Mouse (Mus musculus): Measurements from ENCODE around the gene Grin3b. TPM values are rescaled to one million over a fixed set of nuclear protein-coding genes. Genes with fewer than 3 reads are reported as not detected.

Grin3b gene
- polyA plus RNA-seq, 1 experiment from 2014 or later = 0.14 TPM

DNA sequence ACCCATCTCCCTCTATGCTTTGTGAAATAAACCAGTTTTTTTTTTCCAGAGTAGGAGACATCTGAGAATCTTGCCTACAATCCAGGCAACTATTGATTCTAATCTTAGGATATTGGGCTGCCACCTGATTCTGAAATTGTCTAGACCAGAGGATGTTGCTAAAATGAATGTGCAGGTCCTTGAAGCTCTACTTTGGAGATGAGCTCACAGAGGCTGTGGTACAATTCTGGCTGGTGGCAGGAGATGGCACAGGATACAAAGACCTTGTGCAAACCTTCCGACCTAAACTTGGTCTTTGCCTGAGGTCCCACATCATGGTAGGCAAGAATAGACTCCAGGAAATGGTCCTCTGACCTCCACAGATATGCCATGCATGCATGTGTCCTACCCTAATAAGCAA, 25.1 kb downstream of the Grin3b start:
- ATAC-seq (replicated peaks; ENCODE audit: low FRiP score) (no peak), DNase-seq (ENCODE audit: low spot score) (no peak)
- Histone ChIP-seq H3K4me1 (replicated peaks; ENCODE audit: control insufficient read depth, insufficient read depth, low read length) (peaks cover 19% of the 10 kb centered on the region), H3K27me3 (replicated peaks; ENCODE audit: control insufficient read depth, insufficient read depth, low read length) (no peaks in the 10 kb centered on the region; the same call in 1 of the 2 replicates), H3K4me2 (peak overlapping the region; percentile 89), H3K9ac (ENCODE audit: low read depth, low read length) (peak overlapping the region; percentile 27; the same call in 1 of the 2 replicates), H3K36me3 (ENCODE audit: control insufficient read depth, insufficient read depth, low read length) (peaks cover 32% of the 10 kb centered on the region), H3K27ac (ENCODE audit: low read depth, low read length) (no peak overlapping the region; the same call in 1 of the 2 replicates), H3K4me3 (ENCODE audit: low read depth, low read length) (peak overlapping the region; percentile 66; the same call in 1 of the 2 replicates), H3K9me3 (ENCODE audit: control insufficient read depth, low read length) (peaks cover 3% of the 10 kb centered on the region)
- WGBS = 54% methylated on average over 1 of the region's 1 CpGs

- Histone ChIP-seq H3K36me3 (ENCODE audit: control insufficient read depth, insufficient read depth, low read length) (peaks cover 28% of the 10 kb centered on the region), H3K4me1 (replicated peaks; ENCODE audit: control insufficient read depth, insufficient read depth, low read length) (peaks cover 21% of the 10 kb centered on the region), H3K27me3 (replicated peaks; ENCODE audit: control insufficient read depth, insufficient read depth, low read length) (no peaks in the 10 kb centered on the region; the same call in 1 of the 2 replicates), H3K27ac (ENCODE audit: low read depth, low read length) (peak within 1 kb of the TSS; percentile 80), H3K4me2 (peak within 1 kb of the TSS; percentile 89), H3K9ac (ENCODE audit: low read depth, low read length) (peak within 1 kb of the TSS; percentile 69), H3K9me3 (ENCODE audit: control insufficient read depth, low read length) (peaks cover 3% of the 10 kb centered on the region), H3K4me3 (ENCODE audit: low read depth, low read length) (peak within 1 kb of the TSS; percentile 66)
- under 1% methylated on average over 34 of the region's 34 CpGs for WGBS
- DNase-seq (ENCODE audit: low spot score) = peak; percentile 94
- ATAC-seq (replicated peaks; ENCODE audit: low FRiP score) = peak; percentile 89
Observed at GRCm38 (mm10) chr10:79996272-79997033, 25.9 kb downstream of the Grin3b start, which contains the start of gene Abca7. Abca7 (plus strand) TSS chr10:79996494.

DNA sequence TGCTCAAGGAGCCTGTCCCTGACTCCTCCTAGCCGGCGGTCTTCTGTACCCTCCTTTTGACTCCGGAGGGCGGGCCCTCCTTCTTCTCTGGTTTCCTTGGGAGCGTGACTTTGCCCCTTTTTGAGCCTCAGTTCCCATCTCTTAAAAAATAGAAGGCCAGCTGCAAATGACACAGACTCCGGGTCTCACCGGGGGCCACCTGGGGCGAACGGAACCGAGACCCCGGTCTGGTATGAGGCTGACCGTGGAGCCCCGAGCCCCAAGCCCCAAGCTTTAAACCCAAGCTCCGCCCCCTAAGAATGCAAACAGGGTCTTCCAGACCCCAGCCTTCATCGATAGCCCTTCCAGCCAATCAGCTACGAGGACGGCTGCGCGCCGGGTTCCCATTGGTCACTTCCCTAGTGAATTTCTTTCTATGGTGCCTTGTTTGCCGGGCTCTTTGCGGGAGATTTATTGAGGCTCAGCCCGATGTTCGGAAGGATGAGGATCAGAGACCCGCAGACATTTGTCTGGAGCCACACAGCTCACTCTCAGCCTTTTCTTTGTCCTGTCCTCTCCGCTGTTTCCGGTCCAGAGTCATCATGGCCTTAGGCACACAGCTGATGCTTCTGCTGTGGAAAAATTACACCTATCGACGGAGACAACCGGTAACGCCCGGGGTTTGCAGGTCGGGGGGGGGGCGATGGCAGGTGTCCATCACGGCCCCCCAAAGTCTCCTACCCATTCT, 26.7 kb downstream of the Grin3b start:
- H3K4me2 ChIP-seq = peak overlapping the region; percentile 89
- H3K9ac ChIP-seq (ENCODE audit: low read depth, low read length) = peak overlapping the region; percentile 69
- H3K4me1 ChIP-seq (replicated peaks; ENCODE audit: control insufficient read depth, insufficient read depth, low read length) = peaks cover 29% of the 10 kb centered on the region
- H3K27ac ChIP-seq (ENCODE audit: low read depth, low read length) = peak overlapping the region; percentile 80
- peak; percentile 75 for ATAC-seq (replicated peaks; ENCODE audit: low FRiP score)
- DNase-seq (ENCODE audit: low spot score) = peak; percentile 83
- H3K9me3 ChIP-seq (ENCODE audit: control insufficient read depth, low read length) = no peaks in the 10 kb centered on the region
- H3K27me3 ChIP-seq (replicated peaks; ENCODE audit: control insufficient read depth, insufficient read depth, low read length) = peaks cover 4% of the 10 kb centered on the region
- WGBS = under 1% methylated on average over 35 of the region's 35 CpGs
- peaks cover 21% of the 10 kb centered on the region for H3K36me3 ChIP-seq (ENCODE audit: control insufficient read depth, insufficient read depth, low read length)
- peak overlapping the region; percentile 66 for H3K4me3 ChIP-seq (ENCODE audit: low read depth, low read length)

DNA sequence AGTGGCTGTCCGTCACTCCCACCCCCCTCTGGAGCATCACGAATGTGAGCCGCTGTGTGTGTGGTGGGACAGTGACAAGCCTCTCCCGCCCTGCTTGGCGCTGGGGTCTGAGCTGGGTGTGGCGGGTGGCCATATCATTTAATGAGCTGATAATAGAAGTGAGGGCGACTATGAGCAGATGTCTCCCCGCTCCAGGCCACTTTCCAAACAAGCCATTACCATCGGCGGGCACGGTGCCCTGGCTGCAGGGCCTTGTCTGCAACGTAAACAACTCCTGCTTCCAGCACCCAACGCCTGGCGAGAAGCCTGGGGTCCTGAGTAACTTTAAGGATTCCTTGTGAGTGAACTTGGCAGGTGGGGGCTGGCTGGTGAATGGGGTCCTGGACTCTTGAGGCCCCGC, 27.3 kb downstream of the Grin3b start:
- peak overlapping the region; percentile 80 for H3K27ac ChIP-seq (ENCODE audit: low read depth, low read length)
- peak; percentile 25; the same call in 1 of the 2 replicates for ATAC-seq (replicated peaks; ENCODE audit: low FRiP score)
- H3K4me1 ChIP-seq (replicated peaks; ENCODE audit: control insufficient read depth, insufficient read depth, low read length) = peaks cover 34% of the 10 kb centered on the region
- H3K27me3 ChIP-seq (replicated peaks; ENCODE audit: control insufficient read depth, insufficient read depth, low read length) = peaks cover 4% of the 10 kb centered on the region
- H3K36me3 ChIP-seq (ENCODE audit: control insufficient read depth, insufficient read depth, low read length) = peaks cover 17% of the 10 kb centered on the region
- WGBS = 15% methylated on average over 15 of the region's 15 CpGs
- no peak for DNase-seq (ENCODE audit: low spot score)
- H3K4me3 ChIP-seq (ENCODE audit: low read depth, low read length) = peak overlapping the region; percentile 66
- H3K9ac ChIP-seq (ENCODE audit: low read depth, low read length) = peak overlapping the region; percentile 69
- no peaks in the 10 kb centered on the region for H3K9me3 ChIP-seq (ENCODE audit: control insufficient read depth, low read length)
- peak overlapping the region; percentile 89 for H3K4me2 ChIP-seq

- Histone ChIP-seq H3K36me3 (ENCODE audit: control insufficient read depth, insufficient read depth, low read length) (no peaks in the 10 kb centered on the region), H3K9ac (ENCODE audit: low read depth, low read length) (no peak overlapping the region), H3K4me2 (no peak overlapping the region), H3K4me1 (replicated peaks; ENCODE audit: control insufficient read depth, insufficient read depth, low read length) (peaks cover 43% of the 10 kb centered on the region), H3K4me3 (ENCODE audit: low read depth, low read length) (no peak overlapping the region), H3K27me3 (replicated peaks; ENCODE audit: control insufficient read depth, insufficient read depth, low read length) (peaks cover 4% of the 10 kb centered on the region), H3K9me3 (ENCODE audit: control insufficient read depth, low read length) (no peaks in the 10 kb centered on the region), H3K27ac (ENCODE audit: low read depth, low read length) (no peak overlapping the region)
- no peak for DNase-seq (ENCODE audit: low spot score)
- WGBS = 81% methylated on average over 9 of the region's 9 CpGs
- no peak for ATAC-seq (replicated peaks; ENCODE audit: low FRiP score)
Observed at GRCm38 (mm10) chr10:80001945-80002344, 31.4 kb downstream of the Grin3b start.

DNA sequence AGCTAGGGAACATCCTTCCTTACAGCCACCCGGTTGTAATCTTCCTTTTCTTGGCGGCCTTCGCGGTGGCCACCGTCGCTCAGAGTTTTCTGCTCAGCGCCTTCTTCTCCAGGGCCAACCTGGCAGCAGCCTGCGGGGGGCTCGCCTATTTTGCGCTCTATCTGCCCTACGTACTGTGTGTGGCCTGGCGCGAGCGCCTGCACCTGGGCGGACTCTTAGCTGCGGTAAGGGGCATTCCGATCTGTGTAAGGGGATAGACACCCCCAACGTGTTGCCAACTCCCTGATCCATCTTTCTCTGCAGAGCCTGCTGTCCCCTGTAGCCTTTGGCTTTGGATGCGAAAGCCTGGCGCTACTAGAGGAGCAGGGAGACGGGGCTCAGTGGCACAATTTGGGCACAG, 32.3 kb downstream of the Grin3b start:
- ATAC-seq (replicated peaks; ENCODE audit: low FRiP score) (no peak), DNase-seq (ENCODE audit: low spot score) (no peak)
- peaks cover 2% of the 10 kb centered on the region; the same call in 1 of the 2 replicates for H3K36me3 ChIP-seq (ENCODE audit: control insufficient read depth, insufficient read depth, low read length)
- peak overlapping the region; percentile 38; the same call in 1 of the 2 replicates for H3K9ac ChIP-seq (ENCODE audit: low read depth, low read length)
- no peak overlapping the region; the same call in 1 of the 2 replicates for H3K4me3 ChIP-seq (ENCODE audit: low read depth, low read length)
- H3K27me3 ChIP-seq (replicated peaks; ENCODE audit: control insufficient read depth, insufficient read depth, low read length) = peaks cover 4% of the 10 kb centered on the region
- H3K9me3 ChIP-seq (ENCODE audit: control insufficient read depth, low read length) = no peaks in the 10 kb centered on the region
- peak overlapping the region; percentile 49 for H3K4me2 ChIP-seq
- peak overlapping the region; percentile 61 for H3K27ac ChIP-seq (ENCODE audit: low read depth, low read length)
- peaks cover 38% of the 10 kb centered on the region for H3K4me1 ChIP-seq (replicated peaks; ENCODE audit: control insufficient read depth, insufficient read depth, low read length)
- 42% methylated on average over 21 of the region's 21 CpGs for WGBS

DNA sequence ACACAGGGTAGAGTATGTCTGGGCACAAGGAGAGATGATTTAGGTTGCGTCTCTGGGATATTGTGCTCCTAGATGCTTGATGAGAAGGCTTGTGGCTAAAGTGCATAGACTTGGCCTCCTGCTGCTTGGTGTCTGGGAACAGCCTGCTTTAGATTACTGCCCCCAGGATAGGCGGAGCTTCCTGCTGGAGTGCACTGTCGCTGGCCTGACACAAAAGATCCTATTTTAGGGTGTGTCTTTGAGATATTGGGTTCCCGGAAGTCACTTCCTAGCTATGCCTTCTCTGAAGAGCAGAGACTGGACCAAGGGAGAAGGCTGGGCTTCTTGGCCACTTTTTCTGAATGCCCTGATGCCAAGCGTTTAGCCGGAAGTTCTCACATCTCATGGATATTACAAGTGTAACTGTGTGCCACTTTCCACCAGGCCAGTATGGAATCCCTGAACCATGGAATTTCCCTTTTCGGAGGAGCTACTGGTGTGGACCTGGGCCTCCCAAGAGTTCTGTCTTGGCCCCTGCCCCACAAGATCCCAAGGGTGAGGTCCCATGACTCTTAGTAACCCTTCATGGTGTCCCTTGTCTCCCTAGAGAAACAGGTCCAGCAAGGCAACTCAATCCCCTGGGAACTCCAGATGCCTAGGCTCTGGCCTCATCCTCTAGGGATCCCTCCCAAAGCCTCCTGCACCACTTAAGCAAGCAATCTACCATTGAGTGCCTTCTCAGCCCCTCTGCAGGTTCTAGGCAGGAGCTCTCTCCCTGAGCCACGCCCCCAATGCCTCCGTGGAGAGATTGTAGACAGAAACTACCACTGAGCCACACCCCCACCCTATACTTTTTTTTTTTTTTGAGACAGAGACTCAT, 33.1 kb downstream of the Grin3b start:
- peaks cover 33% of the 10 kb centered on the region for H3K4me1 ChIP-seq (replicated peaks; ENCODE audit: control insufficient read depth, insufficient read depth, low read length)
- peaks cover 6% of the 10 kb centered on the region; the same call in 1 of the 2 replicates for H3K36me3 ChIP-seq (ENCODE audit: control insufficient read depth, insufficient read depth, low read length)

DNA sequence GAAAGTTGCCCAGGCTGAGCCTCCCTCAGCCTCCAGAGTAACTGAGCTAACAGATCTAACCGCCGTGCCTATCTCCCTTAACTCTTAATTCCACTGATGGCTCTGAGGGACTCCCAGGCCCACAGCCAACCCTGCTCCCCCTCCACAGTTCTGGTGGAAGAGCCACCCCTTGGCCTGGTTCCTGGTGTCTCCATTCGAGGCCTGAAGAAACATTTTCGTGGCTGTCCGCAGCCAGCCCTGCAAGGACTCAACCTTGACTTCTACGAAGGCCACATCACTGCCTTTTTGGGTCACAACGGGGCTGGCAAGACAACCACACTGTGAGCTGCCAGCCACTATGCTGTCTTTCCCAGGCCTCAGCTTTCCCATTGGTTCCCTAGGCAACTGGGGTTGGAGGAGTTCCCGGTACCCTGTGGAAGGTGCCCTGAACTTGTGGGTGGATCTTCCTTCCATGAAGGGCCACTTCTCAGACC, 33.8 kb downstream of the Grin3b start:
- H3K27ac ChIP-seq (ENCODE audit: low read depth, low read length) = peak overlapping the region; percentile 43; the same call in 1 of the 2 replicates
- peaks cover 4% of the 10 kb centered on the region for H3K27me3 ChIP-seq (replicated peaks; ENCODE audit: control insufficient read depth, insufficient read depth, low read length)
- no peak overlapping the region for H3K4me2 ChIP-seq
- ATAC-seq (replicated peaks; ENCODE audit: low FRiP score) (no peak), DNase-seq (ENCODE audit: low spot score) (no peak)
- 81% methylated on average over 8 of the region's 8 CpGs for WGBS
- no peaks in the 10 kb centered on the region for H3K9me3 ChIP-seq (ENCODE audit: control insufficient read depth, low read length)
- H3K9ac ChIP-seq (ENCODE audit: low read depth, low read length) = 0 out of 2 replicates have a peak overlapping the region, but pooled peaks have one; percentile 14
- H3K36me3 ChIP-seq (ENCODE audit: control insufficient read depth, insufficient read depth, low read length) = peaks cover 12% of the 10 kb centered on the region; the same call in 1 of the 2 replicates
- no peak overlapping the region for H3K4me3 ChIP-seq (ENCODE audit: low read depth, low read length)
- H3K4me1 ChIP-seq (replicated peaks; ENCODE audit: control insufficient read depth, insufficient read depth, low read length) = peaks cover 33% of the 10 kb centered on the region

More for the DNA sequence above, 33.1 kb downstream of the Grin3b start:
- WGBS = 48% methylated on average over 9 of the region's 9 CpGs
- H3K9ac ChIP-seq (ENCODE audit: low read depth, low read length) = peak overlapping the region; percentile 38; the same call in 1 of the 2 replicates
- no peaks in the 10 kb centered on the region for H3K9me3 ChIP-seq (ENCODE audit: control insufficient read depth, low read length)
- H3K4me3 ChIP-seq (ENCODE audit: low read depth, low read length) = no peak overlapping the region
- peak overlapping the region; percentile 49 for H3K4me2 ChIP-seq
- no peak for DNase-seq (ENCODE audit: low spot score)
- peaks cover 4% of the 10 kb centered on the region for H3K27me3 ChIP-seq (replicated peaks; ENCODE audit: control insufficient read depth, insufficient read depth, low read length)
- peak overlapping the region; percentile 61 for H3K27ac ChIP-seq (ENCODE audit: low read depth, low read length)
- peak; percentile 73 for ATAC-seq (replicated peaks; ENCODE audit: low FRiP score)
